Mouse (Mus musculus): ENCODE data around the gene Dusp15.

DNA sequence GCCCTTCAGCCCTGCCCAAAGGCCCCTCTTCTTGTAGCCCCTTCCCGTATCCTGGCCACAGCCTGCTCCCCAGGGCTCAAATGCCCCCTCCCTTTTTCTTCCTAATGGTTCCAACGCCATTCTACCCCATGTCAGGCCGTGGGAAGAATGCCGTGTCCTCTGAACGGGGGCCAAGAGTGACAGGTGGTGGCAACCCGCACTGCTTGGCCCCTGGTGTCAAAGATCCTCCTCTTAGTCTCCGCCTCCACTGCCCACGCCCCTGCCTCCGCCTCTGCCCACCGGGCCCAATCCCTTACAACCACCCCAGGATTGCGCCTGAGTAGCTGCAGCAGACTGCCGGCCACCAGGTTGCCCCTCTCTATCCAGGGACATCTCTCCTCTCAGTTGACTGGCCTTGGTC lies 40.5 kb downstream of the Dusp15 start, which contains the start of gene Mylk2:
- TF ChIP-seq GATA1 (IDR thresholded peaks at IDR 0.05; ENCODE audit: borderline replicate concordance, low read length): no peak
- TF ChIP-seq FLI1 (IDR thresholded peaks at IDR 0.05; ENCODE audit: low read length): no peak
